Mouse (Mus musculus) layer of hippocampus, adult 18-20 months (tissue): Measurements from ENCODE around the gene Pus7l. TPM values are rescaled to one million over a fixed set of nuclear protein-coding genes. Genes with fewer than 3 reads are reported as not detected.

Experiments
- DNase-seq, 2 experiments: peaks; one replicate each; pipeline ENCODE4 v3.0.0; 2022; ENCODE audit warnings: low spot score in 2 of 2
- total RNA-seq, 2 experiments: library from RNA; stranded (reverse); gene quantifications; 2 replicates each; pipeline ENCODE4 v1.2.3; 2021

The Pus7l gene
- total RNA-seq, 2 experiments from 2014 or later = 2.7 to 3.5 TPM

- DNase-seq = no peak
Observed at GRCm38 (mm10) chr15:94478706-94479105, 64.6 kb downstream of the Pus7l start.

- DNase-seq = no peak
Observed at GRCm38 (mm10) chr15:94477287-94477686, 66.1 kb downstream of the Pus7l start.

- DNase-seq = no peak
Observed at GRCm38 (mm10) chr15:94475975-94476374, 67.4 kb downstream of the Pus7l start.

Other genes with a start within 250 kb of the Pus7l start
- gene Adamts20, start 78.1 kb downstream of the Pus7l start, total RNA-seq = 10 to 100 TPM; 11.1 to 14.0 TPM
- 1 to 10 TPM; 2.4 to 2.5 TPM for gene Irak4, start 96 bp upstream of the Pus7l start, total RNA-seq
- 10 to 100 TPM; 57.1 to 75.3 TPM for gene Twf1, start 46.3 kb upstream of the Pus7l start, total RNA-seq
- 1 to 10 TPM; 7.7 to 8.4 TPM for gene Tmem117, start 85.7 kb upstream of the Pus7l start, total RNA-seq